Mouse (Mus musculus) thymus, postnatal 4 days (tissue): ENCODE measurements around the gene Shroom3.

Experiments
- DNase-seq: peaks from one replicate; pipeline ENCODE4 v3.0.0; 2021

The Shroom3 gene

DNA sequence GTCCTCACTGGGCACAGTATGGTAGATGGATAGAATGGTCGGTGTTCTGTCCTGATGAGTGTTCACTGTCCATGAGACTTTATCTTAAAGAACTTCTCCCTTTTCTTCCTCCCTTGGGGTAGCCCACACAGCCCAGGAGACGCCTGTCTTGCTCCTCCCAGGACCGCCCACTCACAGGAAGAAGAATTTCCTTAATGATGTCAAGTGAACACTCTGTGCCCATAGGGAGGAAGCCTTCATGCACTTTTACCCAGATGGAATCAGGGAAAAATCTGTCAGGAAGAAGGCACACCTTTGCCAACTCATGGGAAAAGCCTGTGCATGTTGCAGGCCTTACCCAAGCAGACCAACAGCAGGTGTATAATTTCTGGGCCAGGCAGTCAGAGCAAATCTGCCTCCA is 174.9 kb downstream of the Shroom3 start:
- no peak for DNase-seq

DNA sequence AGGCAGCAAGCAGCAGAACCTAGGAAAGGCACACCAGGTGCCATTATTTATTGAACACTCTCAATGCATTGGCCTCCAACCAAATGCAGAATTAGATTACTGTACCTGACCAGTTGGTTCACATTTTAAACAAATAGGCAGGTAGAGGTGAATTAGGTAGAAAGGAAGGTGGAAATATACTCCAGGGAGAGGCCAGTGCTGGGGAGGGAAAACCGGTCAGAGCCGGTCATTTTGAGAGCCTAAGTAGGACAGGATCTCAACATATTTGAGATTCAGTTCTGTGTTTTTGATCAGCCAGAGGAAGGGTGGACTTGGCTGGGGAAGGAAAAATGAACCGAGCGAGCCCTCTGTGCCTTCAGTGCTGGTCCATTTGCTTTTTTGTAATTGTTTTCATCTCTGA is 175.3 kb downstream of the Shroom3 start:
- DNase-seq = no peak

DNA sequence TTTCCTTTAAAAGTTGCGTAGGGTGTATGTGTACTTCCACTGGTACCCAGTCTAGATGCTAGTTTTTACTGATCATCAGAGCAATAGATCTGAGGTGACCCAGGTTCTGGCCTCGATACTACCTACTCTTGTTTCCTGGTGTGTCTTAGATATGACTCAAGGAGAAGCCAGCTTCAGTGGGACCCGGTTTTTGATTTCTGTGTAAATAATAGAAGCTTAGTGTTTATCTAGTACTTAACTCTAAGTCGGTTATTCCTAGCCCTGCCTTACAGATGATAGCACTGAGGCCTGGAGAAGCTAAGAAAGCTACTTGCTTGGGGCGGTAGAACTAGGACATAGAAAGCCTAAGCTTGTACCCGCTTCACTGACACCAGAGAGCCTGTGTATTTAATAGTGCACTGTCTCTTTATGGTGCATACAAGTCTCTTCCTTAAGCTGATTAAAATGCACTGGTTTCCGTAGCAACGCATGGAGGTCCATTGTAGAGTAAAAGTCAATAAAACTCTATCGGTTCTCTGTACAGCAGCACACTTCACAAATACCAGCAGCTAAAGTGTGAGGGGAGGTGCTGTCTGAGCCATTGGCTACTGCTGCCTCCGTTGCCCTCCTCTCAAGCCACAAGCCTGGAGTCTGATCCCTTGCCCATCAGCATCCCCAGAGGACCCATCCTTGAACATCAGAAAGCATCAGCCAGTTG is 178.3 kb downstream of the Shroom3 start:
- no peak for DNase-seq

DNA sequence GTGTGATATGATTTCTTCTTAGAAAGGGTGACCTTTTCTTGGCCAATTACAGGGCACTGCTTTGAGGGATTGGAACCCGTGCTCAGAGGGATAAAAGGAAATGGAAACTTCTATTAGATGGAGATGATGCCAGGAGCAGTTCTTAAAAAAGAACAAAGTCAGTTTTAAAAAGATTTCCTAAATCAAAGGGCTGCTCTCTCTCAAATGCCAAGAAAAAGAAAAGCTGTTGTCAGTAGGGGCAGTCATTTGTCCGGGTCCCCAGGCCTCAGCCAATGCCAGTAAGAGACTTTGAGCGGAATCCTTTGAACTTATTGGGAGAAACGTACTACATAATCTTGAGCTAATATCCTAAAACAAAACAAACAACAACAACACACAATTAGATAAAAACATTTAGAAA is 181.9 kb downstream of the Shroom3 start:
- DNase-seq = no peak

DNA sequence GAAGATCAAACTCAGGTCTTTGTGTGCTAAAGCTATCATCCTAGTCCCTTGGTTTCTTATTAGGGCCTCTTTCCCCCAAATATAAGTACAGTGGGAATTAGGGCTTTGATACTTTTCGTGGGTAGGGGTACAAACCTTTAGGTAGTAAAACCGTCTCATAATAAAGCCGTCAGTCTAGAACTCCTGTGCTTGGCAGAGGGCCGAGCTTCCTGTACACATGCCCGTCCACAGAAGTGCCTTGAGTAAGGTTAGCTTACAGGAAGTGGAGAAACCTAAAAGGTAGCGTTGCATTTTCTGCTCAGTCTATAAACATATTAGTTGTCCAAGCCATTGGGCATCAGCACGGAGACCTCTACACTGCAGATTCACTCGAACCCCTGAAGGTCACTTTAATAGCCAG is 183.3 kb downstream of the Shroom3 start:
- no peak for DNase-seq

DNA sequence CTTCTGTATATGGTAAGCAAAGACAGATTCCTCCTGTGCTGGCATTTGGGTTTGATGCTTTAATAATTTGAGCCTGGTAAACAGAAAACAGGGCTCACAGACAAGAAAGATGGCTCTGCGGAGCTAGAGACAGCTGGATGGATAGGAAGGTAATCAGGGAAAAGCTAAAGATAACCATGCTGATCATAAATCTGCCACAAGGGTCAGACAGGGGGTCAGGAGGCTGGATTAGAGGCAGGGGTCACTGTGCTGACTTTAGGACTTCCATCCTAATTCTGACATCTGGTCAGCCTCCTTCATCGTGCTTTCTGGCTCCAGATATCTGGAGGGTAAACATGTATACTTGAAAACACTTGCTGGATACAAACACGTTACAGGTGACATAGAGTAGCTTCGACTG is 184.0 kb downstream of the Shroom3 start:
- no peak for DNase-seq

DNA sequence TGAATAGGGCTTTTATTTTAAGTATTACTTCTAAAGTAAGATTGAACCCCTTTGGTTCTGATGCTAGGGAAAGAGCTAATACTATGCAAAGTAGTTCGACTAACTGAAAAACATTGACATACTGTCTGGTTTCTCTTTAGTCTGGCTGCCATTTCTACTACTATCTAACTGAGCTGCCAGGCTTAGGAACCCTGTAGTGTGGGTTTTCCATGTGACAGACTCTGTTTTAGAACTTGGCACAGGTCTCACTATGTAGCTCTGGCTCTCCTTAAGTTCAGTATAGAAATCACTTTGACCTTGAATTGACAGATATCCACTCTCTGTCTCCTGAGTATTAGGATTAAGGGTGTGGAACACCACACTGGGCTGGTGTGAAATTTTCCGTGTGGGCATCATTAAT is 185.0 kb downstream of the Shroom3 start:
- no peak for DNase-seq

DNA sequence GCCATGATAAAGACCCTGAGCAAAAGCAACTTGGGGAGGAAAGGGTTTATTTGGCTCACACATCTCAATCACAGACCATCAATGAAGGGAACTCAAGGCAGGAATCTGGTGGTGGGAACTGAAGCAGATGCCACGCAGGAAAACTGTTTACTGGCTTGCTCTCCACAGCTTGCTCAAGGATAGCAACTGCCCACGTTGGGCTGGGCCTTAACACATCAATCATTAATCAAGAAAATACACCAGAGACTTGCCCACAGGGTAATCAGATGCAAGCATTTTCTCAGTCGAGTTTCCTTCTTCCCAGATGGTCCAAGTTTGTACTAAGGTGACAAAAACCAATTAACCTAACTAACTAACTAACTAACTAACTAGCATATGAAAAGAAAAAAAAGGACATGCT is 187.8 kb downstream of the Shroom3 start:
- no peak for DNase-seq

DNA sequence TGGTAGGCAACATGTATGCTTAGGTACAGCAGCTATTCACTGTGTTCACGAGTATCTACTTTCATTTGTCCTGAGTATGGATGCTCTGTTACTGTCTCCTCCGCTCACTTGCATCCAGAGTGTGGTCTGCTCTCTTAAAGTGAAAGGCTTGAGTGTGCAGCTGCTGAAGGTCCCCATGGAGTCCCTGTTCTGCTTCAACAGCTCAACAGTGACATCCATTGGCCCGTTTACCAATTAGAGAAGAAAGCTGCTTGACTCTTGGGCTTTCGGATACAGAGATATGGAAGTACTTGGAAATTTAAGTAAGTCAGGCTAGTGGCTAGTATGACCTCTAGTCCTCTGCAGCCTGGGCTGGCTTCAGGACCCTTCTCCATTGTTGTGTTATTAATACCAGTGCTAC is 188.9 kb downstream of the Shroom3 start:
- DNase-seq = no peak

DNA sequence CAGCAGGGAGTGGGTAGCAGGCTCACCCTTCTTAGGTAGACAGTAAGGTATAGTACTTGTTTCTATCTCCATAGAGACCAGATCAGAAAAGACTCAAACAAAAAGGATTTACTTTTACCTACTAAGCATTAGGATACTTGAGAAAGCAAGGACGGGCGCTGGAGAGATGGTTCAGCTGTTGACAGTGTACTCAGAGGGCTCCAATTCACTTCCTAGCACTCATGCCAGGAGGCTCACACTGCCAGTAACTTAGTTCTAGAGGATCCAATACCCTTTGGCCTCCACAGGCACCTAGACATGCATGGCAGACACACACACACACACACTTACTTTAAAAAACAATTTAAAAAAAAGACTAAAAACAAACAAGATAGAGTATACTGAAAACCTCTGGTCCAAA is 189.8 kb downstream of the Shroom3 start:
- no peak for DNase-seq

DNA sequence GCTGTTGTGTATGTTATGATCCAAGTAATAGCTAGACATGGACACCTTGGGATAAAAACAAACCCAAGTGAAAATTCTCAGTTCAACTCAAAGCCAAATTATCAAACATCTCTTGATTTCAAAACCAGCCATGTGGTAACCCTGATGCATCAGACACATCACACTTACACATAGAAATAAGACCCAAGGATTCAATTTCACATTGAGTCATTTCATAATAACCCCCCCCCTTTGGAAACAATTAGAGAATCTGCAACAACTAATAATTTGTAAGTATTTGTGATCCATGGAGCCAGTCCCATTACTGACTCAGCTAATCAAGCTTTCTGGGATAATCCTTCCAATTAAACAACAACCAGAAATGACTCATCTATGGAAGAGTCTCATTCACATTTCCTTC is 190.3 kb downstream of the Shroom3 start:
- DNase-seq = no peak

DNA sequence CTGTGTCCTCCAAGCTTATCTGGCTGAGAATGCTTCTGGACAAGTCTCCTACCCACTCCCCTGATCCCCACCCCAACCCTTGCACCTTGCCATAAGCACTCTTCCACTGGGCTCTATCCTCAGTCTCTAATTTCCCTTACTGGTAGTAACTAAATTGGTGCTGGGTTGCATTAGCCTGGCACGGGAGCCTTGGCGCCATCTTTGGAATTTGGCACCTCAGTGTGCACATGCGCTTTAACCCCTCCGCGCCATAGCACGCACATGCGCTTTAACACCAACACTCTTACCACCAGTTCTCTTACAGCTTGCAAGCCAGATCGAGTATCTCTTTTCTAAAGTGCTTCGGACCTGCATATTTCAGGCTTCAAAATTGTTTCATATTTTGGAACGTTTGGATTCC is 192.6 kb downstream of the Shroom3 start:
- DNase-seq = no peak

DNA sequence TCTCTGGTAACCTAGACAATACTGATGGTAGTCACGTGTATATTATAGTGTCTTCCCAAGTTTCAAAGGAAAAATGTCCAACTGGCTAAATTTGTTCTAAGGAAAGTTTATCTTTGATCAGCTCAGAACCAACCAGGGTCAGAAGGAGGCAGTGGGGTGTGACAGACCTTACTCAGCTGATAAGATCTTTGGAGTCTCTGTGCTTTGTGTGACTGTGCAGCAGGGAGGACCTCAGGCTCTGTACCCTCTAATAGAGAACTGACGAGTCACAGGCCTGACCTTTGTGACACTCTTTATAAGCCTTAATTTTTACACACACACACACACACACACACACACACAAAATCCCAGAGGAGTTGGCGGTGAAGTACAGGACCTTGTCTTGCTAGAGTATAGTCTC is 193.9 kb downstream of the Shroom3 start:
- DNase-seq = no peak

DNA sequence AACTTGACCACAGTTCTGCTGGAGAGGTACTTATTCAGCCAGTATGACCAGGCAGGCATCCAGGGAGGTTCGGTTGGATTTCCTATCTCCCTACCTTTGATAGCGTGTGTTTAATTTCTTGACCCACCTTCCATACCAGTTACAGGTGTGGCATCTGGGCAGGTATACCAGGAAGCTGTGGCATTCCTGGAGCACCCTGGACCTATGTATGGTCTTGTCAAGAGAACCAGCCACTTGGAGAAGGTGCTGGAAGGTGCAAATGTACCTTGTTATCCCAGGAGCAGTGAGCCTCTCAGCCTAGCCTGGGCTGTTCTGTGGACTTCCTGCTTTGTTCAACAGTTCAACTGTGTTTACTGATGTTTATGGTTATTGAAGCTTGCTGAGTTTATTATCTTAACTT is 197.2 kb downstream of the Shroom3 start:
- DNase-seq = no peak

DNA sequence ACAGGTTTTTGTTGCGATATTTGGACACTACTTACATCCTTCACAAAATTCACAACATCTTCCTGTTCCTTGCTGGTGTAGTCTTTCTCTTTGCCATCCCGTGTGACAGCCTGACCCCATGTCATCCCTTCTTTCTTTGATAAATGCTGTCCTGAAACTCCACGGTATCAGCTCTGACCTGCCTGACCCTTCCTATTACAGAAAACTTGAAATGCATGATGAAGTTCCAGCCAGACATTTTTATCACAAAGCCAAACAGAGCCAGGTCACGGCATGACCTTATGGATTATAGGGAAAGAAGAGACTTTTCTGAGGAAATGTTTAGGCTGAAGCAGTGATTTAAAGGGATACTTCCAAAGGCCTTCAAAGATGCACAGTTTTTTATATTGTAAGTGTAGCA is 197.7 kb downstream of the Shroom3 start:
- no peak for DNase-seq

DNA sequence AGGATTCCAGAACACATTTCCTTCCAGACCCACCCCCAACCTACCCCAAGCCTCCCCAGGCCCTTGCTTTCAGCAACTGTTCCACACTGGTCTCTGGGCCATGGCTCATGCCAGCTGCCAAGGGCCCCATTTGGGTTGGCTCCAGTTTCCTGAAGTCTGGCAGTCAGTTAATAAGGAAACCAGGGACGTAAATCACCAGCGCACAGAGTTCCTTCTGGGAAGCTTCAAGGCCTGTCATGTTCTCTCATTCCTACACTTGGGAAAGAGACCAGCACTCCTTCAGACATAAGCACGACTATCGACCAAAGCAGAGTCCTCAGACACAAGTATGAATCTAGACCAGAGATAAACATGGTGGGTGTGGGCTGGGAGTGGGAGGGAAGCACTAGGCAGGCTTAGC is 202.9 kb downstream of the Shroom3 start:
- DNase-seq = no peak

DNA sequence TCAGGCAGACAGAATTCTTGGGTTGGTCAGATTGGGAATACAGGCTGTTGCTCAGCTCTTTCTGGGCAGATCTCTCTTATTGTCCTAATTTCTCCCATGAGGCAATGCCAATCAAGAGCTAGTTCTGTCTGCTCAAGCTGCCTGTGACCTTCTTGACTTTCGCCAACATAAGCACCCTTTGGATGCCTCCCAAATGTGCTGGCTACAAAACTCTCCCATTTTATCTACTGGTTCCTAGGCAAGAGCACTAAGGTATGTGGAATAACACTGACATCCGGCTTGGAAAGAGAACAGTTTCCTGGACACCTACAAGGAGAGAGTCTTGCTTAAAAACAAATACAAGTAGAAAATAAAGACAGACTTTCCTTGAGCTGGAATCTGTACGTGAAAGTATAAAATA is 204.3 kb downstream of the Shroom3 start:
- no peak for DNase-seq

DNA sequence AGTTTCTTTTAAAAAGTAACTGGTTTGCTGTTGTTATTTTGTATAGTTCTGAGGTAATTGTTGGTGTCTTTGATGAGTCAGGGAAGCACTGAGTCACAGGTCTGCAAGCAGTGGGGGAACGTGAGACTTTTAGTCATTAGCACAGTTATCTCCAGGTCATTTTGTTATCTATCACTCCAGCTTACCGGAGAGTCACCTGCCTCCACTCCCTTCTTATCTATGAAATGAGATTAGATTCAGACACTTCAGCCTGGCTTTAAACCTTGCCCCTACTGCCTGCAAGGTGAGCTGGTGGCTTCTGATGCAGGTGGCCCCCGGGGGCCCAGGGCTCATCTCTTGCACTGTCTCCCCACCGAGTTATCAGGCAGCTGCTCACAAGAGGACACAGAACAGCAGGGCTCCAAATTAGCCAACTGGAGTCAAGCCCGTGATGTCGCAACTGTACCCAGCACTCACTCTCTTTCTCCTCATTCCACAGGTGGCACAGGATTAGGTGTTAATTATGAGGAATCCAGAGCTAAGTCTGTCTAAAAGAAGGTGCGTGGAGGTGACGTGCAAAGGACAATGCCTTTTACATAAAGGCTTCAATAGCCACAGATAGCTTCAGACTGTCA is 205.5 kb downstream of the Shroom3 start:
- DNase-seq = no peak

DNA sequence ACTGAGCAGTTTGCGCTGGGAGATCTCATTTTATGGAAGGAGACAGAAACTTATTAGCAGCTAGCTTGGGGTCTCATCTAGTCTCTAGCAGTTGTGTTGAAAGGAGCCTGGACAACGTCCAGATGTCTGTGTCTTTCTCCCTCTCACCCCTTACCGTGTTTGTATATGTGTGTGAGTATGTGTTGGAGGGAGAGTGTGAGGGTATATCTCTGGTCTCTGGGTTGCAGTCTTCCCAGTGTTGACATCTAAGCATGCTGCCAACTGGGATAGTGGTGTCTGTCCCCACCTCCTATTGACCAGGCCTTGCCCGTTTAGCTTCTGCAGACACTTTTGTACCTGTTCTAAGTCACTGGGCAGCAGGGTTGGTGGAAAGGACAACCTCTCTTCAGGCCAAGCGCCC is 207.7 kb downstream of the Shroom3 start:
- no peak for DNase-seq

DNA sequence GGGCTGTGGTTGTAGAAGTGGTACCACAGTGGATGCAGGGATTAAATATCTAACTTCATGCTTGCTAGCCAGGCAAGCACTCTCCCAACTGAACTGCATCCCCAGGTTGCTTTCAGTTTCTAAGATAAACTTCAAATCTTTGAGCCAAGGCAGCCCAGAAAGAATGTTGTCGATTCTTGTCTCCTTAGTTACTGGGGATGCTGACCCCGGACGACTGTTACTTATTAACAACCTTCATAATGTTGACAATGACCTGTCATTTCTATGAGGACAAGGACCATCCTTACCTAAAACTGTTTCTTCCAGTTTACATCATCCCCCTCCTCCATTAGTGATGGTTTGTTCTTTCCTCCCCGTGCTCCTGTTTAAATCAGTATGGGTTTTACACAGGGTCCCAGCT is 210.0 kb downstream of the Shroom3 start:
- DNase-seq = no peak

DNA sequence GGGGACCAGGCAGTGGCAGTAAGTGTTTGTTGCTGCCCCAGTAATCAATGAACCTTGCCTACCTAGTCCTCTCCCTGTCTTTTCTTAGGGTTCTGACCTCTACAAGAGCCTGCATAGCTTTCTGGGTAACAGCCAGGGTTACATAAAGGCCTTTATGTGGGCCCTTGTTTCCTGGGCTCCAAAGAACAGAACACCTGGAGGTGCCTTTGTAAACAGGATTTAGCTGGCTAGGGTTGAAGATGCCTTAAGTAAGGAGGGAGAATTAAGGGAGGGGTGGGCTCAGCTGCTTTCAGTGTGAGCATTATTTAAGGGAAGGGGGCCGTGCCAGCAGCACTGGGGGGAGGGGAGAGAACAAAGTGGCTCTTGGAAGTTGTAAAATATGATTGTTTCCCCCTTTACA is 210.5 kb downstream of the Shroom3 start:
- DNase-seq = no peak

DNA sequence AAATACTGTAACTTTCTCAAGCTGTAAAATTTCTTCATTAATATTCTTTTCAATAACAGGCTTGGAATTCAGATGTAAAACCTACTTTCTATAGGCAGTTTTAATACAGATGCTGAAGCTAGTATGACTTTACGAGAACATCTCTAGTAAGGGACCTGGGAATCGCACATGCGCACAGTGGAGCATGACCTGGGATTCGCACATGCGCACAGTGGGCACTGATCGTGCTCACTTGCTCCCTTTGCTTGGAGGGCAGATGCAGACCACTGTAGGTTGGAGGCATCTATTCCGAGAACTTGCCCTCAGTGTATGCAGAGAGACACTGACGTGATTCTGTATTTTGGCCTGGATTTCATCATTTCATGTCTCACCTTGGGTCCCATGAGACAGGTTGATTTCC is 212.6 kb downstream of the Shroom3 start:
- DNase-seq = no peak

DNA sequence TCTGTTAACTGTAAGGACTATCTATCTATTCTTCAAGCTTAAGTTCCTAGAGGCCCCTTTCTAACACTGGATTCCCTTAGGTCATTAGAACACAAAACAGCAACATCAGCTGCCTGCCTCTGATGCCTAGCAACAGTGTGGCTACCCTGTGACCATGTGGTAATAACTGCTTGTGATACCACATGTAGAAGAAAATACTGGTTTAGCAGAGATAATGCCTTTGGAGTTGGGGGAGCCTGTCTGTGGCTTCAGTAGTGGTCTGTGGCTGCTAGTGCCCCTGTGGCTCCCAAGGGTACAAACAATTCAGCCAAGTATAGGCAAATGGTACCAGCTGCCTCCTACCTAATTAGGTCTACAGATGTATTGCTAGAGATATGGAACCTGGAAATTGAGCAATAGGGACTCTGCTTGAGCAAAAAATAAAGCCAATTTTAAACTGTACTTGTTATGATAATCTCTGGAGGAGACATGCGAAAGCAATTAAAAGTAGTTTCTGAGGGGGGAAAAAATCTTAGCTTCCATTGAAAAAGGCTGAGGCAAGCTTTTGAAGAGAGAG is 213.6 kb downstream of the Shroom3 start:
- DNase-seq = no peak

DNA sequence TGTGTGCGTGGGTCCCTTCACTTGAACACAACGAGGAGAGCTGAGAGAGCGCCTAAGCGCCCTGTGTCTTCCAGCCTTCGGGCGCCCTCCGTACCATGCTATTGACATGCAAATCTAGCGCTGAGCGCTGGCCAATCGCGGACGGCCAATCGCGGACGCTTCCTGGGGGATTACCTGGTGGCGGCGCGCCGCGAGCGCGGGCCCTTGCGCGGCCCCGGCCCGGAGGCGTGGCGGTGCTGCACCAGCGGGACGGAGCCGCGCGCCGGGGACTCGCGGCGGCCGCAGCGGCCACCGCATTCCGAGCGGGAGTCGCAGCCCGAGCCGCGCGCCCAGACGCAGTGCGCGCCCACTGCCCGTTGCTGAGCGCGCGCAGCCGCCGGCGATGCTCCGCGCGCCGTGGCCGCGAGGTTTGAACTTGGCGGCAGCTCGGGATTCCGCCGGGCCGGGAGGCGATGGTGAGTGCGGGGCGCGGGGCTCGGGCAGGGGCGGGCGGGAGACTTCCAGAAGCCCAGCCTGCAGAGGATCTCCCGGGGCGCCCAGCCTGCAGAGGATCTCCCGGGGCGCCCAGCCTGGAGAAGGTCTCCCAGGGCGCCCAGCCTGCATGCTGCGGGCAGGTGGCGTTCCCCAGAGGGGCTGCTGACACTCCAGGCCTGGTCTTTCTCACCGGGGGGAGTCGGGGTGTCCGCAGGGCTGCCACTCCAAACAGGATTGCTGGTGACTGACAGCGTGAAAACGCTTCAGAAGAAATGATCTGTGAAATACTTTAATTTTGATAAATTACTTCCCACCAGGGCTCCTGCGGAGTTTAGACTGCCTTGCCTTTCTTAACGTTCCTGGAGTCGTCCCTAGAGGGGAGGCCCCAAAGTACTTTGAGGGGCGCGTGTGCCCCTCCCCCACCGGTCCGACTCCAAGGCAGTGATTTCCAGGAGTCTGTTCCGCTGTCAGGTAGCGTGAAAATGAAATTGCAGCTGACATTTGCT is 214.8 kb downstream of the Shroom3 start:
- peak; percentile 78 for DNase-seq
